Mouse (Mus musculus) CH12.LX (cell line): ENCODE results near the gene Tubg1.

ENCODE experiments used
- CHD1 ChIP-seq: IDR thresholded peaks from 2 replicates; pipeline ENCODE4 v1.6.1; 2012; ENCODE audit warnings: low read depth, low read length, improper control_type of control experiment, inconsistent platforms
- CTCF ChIP-seq, 2 experiments: IDR thresholded peaks in 1 of 2; conservative IDR thresholded peaks in 1 of 2; 2 replicates each; pipeline ENCODE4 v1.5.1; 2011 to 2012; ENCODE audit warnings: low read depth in 2 of 2, low read length in 2 of 2, improper control_type of control experiment in 1 of 2, inconsistent platforms in 1 of 2, mild to moderate bottlenecking in 1 of 2, moderate library complexity in 1 of 2
- E2F4 ChIP-seq: IDR thresholded peaks from 2 replicates; pipeline ENCODE4 v1.6.1; 2011; ENCODE audit warnings: low read depth, low read length, improper control_type of control experiment; ENCODE audit not compliant: insufficient replicate concordance
- GABPA ChIP-seq: IDR thresholded peaks from 2 replicates; pipeline ENCODE4 v1.6.1; 2012; ENCODE audit warnings: low read depth, low read length, improper control_type of control experiment, inconsistent platforms; ENCODE audit not compliant: insufficient replicate concordance
- HCFC1 ChIP-seq: IDR thresholded peaks from 2 replicates; pipeline ENCODE4 v1.6.1; 2012; ENCODE audit warnings: low read depth, mild to moderate bottlenecking, inconsistent platforms, low read length, improper control_type of control experiment
- MAFK ChIP-seq: IDR thresholded peaks from 2 replicates; pipeline ENCODE4 v1.6.1; 2011; ENCODE audit warnings: low read length, improper control_type of control experiment; ENCODE audit not compliant: insufficient replicate concordance
- MAX ChIP-seq: IDR thresholded peaks from 2 replicates; pipeline ENCODE4 v1.6.1; 2011; ENCODE audit warnings: low read length, improper control_type of control experiment
- MYC ChIP-seq: IDR thresholded peaks from 2 replicates; pipeline ENCODE4 v1.6.1; 2011; ENCODE audit warnings: low read depth, mild to moderate bottlenecking, improper control_type of control experiment, low read length
- NELFE ChIP-seq: IDR thresholded peaks from 2 replicates; pipeline ENCODE4 v1.6.1; 2011; ENCODE audit warnings: low read depth, low read length, improper control_type of control experiment
- PAX5 ChIP-seq: IDR thresholded peaks from 2 replicates; pipeline ENCODE4 v1.6.1; 2012; ENCODE audit warnings: low read length, inconsistent platforms, mixed read lengths
- POLR2A ChIP-seq: IDR thresholded peaks from 2 replicates; pipeline ENCODE4 v1.6.1; 2011; ENCODE audit warnings: low read depth, mild to moderate bottlenecking, improper control_type of control experiment, low read length
- ZNF384 ChIP-seq: IDR thresholded peaks from 2 replicates; pipeline ENCODE4 v1.6.1; 2012; ENCODE audit warnings: low read depth, low read length, improper control_type of control experiment, inconsistent platforms

DNA sequence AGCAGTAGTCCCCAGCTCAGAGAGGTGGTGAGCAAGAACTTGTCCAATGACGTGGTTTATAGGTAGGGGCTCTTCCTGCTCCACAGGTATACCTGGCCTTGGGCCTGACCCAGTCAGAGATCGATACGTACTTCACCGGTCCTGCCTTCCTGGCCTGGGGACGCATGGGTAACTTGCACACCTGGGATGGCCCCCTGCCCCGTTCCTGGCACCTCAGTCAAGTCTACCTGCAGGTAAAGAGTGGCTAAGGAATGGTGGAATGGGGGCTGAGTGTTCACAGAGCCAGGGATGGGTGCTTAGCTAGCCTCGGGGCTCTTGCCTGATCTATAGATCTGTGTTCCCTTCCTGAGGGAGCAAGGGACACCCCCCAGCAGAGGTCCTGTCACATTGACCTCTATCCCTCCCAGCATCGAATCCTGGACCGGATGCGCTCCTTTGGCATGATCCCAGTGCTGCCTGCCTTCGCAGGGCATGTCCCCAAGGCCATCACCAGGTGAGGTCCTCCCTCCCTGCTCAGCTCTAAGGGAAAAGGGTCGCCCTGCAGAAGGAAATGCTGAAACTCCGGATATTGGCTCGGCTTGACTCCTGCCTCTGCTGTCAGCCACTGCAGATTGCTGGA is 47.8 kb upstream of the Tubg1 start:
- TF ChIP-seq GABPA (no peak), CTCF (conservative IDR thresholded peaks at IDR 0.05 in 1 of 2, IDR thresholded peaks at IDR 0.05 in 1 of 2; ENCODE audit: low read depth in 2 of 2, low read length in 2 of 2) (no peak), POLR2A (no peak), MAFK (no peak), PAX5 (no peak), MAX (no peak), CHD1 (no peak), HCFC1 (no peak), MYC (no peak), E2F4 (no peak), NELFE (no peak), ZNF384 (no peak)
